Mouse (Mus musculus): Measurements from ENCODE around the gene Gm5431. TPM values are rescaled to one million over a fixed set of nuclear protein-coding genes. Genes with fewer than 3 reads are reported as not detected.

The Gm5431 gene
- polyA plus RNA-seq (2014; fragmentation: Illumina TruSeq; extraction: RNeasy Lipid Tissue Mini Kit (QIAGEN cat#74804); ENCODE audit: low read depth, low replicate concordance), result 16.8 TPM

DNA sequence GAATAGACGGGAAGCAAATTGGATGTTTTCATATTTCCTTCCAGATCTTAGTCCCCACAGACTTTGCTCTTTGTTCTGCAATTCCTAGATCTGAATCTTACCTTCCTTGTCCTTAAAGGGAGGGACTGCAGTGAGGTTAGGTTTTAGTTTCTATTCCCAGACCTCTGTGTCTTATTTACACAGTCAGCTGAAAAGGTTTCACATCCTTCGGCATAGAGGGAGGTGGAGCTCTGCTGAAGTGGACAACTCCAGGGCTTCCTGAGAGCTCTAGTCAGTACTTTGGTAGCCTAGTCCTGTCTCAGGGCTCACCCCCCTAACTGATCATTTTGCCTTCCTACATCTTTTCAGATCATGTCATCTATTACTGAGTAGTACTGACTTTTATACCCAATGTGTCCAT is at the start of gene Gm5431:
Gm5431 (minus strand) TSS at position 194 of the 400 bp plus-strand sequence.

GRCm38 (mm10) chr11:48946090-48946489 is 44.1 kb upstream of the Gm5431 start, which contains the start of gene Psme2b:
Gene Psme2b (minus strand): TSS chr11:48946190.

DNA sequence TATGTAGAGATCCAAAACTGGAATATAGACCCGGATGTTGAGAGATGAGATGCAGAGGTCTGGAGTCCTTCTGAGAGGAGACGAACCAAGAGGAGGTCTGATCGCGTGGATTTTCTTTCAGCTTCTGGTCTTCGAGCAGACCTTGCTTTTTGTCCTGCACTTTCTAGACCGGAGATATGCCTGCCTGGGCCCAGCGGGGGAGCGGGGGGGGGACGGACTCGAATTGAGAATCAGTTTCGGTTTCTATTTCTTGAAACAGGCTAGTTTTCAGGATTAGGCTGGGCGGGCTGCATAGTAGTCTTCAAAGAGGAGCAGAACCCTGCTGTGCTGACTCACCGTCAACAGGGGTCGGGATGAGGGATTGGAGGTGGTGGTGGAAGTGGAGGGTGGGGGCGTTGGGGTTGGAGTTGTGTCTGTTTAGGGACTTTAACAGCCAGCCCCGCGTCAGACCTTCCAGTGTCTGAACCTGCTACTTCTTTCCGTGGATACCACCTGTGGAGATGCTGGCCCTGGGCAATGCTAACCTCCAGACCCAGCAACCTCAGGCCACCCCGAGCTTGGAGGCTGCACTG is 30.7 kb downstream of the Gm5431 start, which contains the start of gene Irgm1:
Irgm1 (minus strand) TSS at position 483 of the 572 bp plus-strand sequence.

Other genes with a start within 250 kb of the Gm5431 start
- 171 TPM for gene Rack1, start 101.9 kb downstream of the Gm5431 start, polyA plus RNA-seq (2014; fragmentation: Illumina TruSeq; extraction: RNeasy Lipid Tissue Mini Kit (QIAGEN cat#74804); ENCODE audit: low read depth, low replicate concordance)
- 17.8 TPM for gene Trim41, start 84.9 kb downstream of the Gm5431 start, polyA plus RNA-seq (2014; fragmentation: Illumina TruSeq; extraction: RNeasy Lipid Tissue Mini Kit (QIAGEN cat#74804); ENCODE audit: low read depth, low replicate concordance)
- 5.2 TPM for gene Trim7, start 76.1 kb downstream of the Gm5431 start, polyA plus RNA-seq (2014; fragmentation: Illumina TruSeq; extraction: RNeasy Lipid Tissue Mini Kit (QIAGEN cat#74804); ENCODE audit: low read depth, low replicate concordance)
- gene Gm12184, start 75.6 kb downstream of the Gm5431 start, polyA plus RNA-seq (2014; fragmentation: Illumina TruSeq; extraction: RNeasy Lipid Tissue Mini Kit (QIAGEN cat#74804); ENCODE audit: low read depth, low replicate concordance), result 7.6 TPM
- gene Irgm1, start 30.5 kb downstream of the Gm5431 start, polyA plus RNA-seq (2014; fragmentation: Illumina TruSeq; extraction: RNeasy Lipid Tissue Mini Kit (QIAGEN cat#74804); ENCODE audit: low read depth, low replicate concordance), result 68.8 TPM
- gene Psme2b, start 44.0 kb upstream of the Gm5431 start, polyA plus RNA-seq (2014; fragmentation: Illumina TruSeq; extraction: RNeasy Lipid Tissue Mini Kit (QIAGEN cat#74804); ENCODE audit: low read depth, low replicate concordance), result 2.9 TPM
- gene Olfr56, start 76.7 kb upstream of the Gm5431 start, polyA plus RNA-seq (2014; fragmentation: Illumina TruSeq; extraction: RNeasy Lipid Tissue Mini Kit (QIAGEN cat#74804); ENCODE audit: low read depth, low replicate concordance), result 1.3 TPM
- gene 9930111J21Rik1, start 77.2 kb upstream of the Gm5431 start, polyA plus RNA-seq (2014; fragmentation: Illumina TruSeq; extraction: RNeasy Lipid Tissue Mini Kit (QIAGEN cat#74804); ENCODE audit: low read depth, low replicate concordance), result 2.8 TPM
- gene Gm12185, start 90.0 kb upstream of the Gm5431 start, polyA plus RNA-seq (2014; fragmentation: Illumina TruSeq; extraction: RNeasy Lipid Tissue Mini Kit (QIAGEN cat#74804); ENCODE audit: low read depth, low replicate concordance), result 2.8 TPM
- 15.7 TPM for gene Tgtp1, start 92.0 kb upstream of the Gm5431 start, polyA plus RNA-seq (2014; fragmentation: Illumina TruSeq; extraction: RNeasy Lipid Tissue Mini Kit (QIAGEN cat#74804); ENCODE audit: low read depth, low replicate concordance)
- gene 9930111J21Rik2, start 149.0 kb upstream of the Gm5431 start, polyA plus RNA-seq (2014; fragmentation: Illumina TruSeq; extraction: RNeasy Lipid Tissue Mini Kit (QIAGEN cat#74804); ENCODE audit: low read depth, low replicate concordance), result 24.0 TPM
- gene Tgtp2, start 162.0 kb upstream of the Gm5431 start, polyA plus RNA-seq (2014; fragmentation: Illumina TruSeq; extraction: RNeasy Lipid Tissue Mini Kit (QIAGEN cat#74804); ENCODE audit: low read depth, low replicate concordance), result 13.2 TPM
- 19.4 TPM for gene Ifi47, start 174.4 kb upstream of the Gm5431 start, polyA plus RNA-seq (2014; fragmentation: Illumina TruSeq; extraction: RNeasy Lipid Tissue Mini Kit (QIAGEN cat#74804); ENCODE audit: low read depth, low replicate concordance)
- 0.16 TPM for gene Olfr1396, start 212.7 kb upstream of the Gm5431 start, polyA plus RNA-seq (2014; fragmentation: Illumina TruSeq; extraction: RNeasy Lipid Tissue Mini Kit (QIAGEN cat#74804); ENCODE audit: low read depth, low replicate concordance)
- gene Olfr1395, start 240.1 kb upstream of the Gm5431 start, polyA plus RNA-seq (2014; fragmentation: Illumina TruSeq; extraction: RNeasy Lipid Tissue Mini Kit (QIAGEN cat#74804); ENCODE audit: low read depth, low replicate concordance), result not detected

Measured in sigmoid colon, adult 10 weeks (tissue).